Mouse (Mus musculus) lung, postnatal 4 days (tissue): ENCODE measurements around the gene Gm3182.
"Not testable (repeated sequence)": the region's sequence is repeated elsewhere in the genome, so short reads cannot be mapped to it uniquely, and the experiment has no call there.

Source experiments
- DNase-seq, 2 experiments: peaks; one replicate each; pipeline ENCODE4 v3.0.0; 2021

Gene Gm3182

GRCm38 (mm10) chr14:4481445-4481844 is at the start of gene Gm3182:
Gm3182 (plus strand) TSS chr14:4481745.
- DNase-seq: not testable (repeated sequence)

GRCm38 (mm10) chr14:4499425-4499824 is 17.9 kb downstream of the Gm3182 start:
- DNase-seq: not testable (repeated sequence)
